ENCODE assay signal across 14 mouse cellular contexts in genomic region chr3:3746542-3746941, GRCm38 (mm10).
"Had no signal": no experiment of that assay in that cellular context is flagged by ENCODE, and none has a peak within 500 bp of the region (broad histone marks: within the 10 kb centered on the region; RNA-seq: fewer than 3 reads in every experiment).

No protein-coding gene starts in this region.

- DNase-seq: lung, adult 18-20 months; lung, embryonic 14.5 days; lung, postnatal 10 days; lung, postnatal 4 days; right cerebral cortex, postnatal 14 days; thymus, adult 2 months; thymus, postnatal 25 days; thymus, postnatal 4 days had no signal

- H3K4me3 ChIP-seq: midbrain, embryonic 13.5 days; midbrain, embryonic 15.5 days; neural tube, embryonic 12.5 days; stomach, embryonic 15.5 days had no signal

- H3K27ac ChIP-seq: midbrain, embryonic 13.5 days; midbrain, embryonic 15.5 days; neural tube, embryonic 12.5 days; stomach, embryonic 15.5 days; stomach, postnatal 0 days had no signal

- ATAC-seq: midbrain, embryonic 13.5 days; midbrain, embryonic 15.5 days had no signal

- H3K4me2 ChIP-seq: lung, embryonic 14.5 days; midbrain, embryonic 11.5 days; midbrain, embryonic 13.5 days; midbrain, embryonic 15.5 days; neural tube, embryonic 12.5 days; stomach, embryonic 15.5 days had no signal

- H3K27me3 ChIP-seq: midbrain, embryonic 13.5 days; midbrain, embryonic 15.5 days; neural tube, embryonic 12.5 days; stomach, embryonic 15.5 days had no signal

- H3K9ac ChIP-seq: lung, embryonic 14.5 days; midbrain, embryonic 13.5 days; midbrain, embryonic 15.5 days; neural tube, embryonic 12.5 days; stomach, embryonic 15.5 days had no signal

- H3K4me1 ChIP-seq: midbrain, embryonic 13.5 days; midbrain, embryonic 15.5 days; neural tube, embryonic 12.5 days; stomach, embryonic 15.5 days had no signal

- H3K36me3 ChIP-seq: midbrain, embryonic 13.5 days; midbrain, embryonic 15.5 days; neural tube, embryonic 12.5 days; stomach, embryonic 15.5 days had no signal

- H3K9me3 ChIP-seq: midbrain, embryonic 13.5 days; midbrain, embryonic 15.5 days; neural tube, embryonic 12.5 days; stomach, embryonic 15.5 days had no signal
